Mouse (Mus musculus) mesoderm, embryonic 11.5 days (tissue): ENCODE data around the gene Wdr18.

Experiments
- DNase-seq: peaks from one replicate; pipeline ENCODE4 v3.0.0-alpha.2; 2012; ENCODE audit warnings: low read depth, low spot score

Wdr18 gene

GRCm38 (mm10) chr10:79976722-79977107, 16.8 kb downstream of the Wdr18 start:
- DNase-seq: no peak

- no peak for DNase-seq
Measured at GRCm38 (mm10) chr10:79977324-79977723, 17.4 kb downstream of the Wdr18 start.

GRCm38 (mm10) chr10:79978061-79978460, 18.1 kb downstream of the Wdr18 start:
- no peak for DNase-seq

GRCm38 (mm10) chr10:79979401-79980155, 19.6 kb downstream of the Wdr18 start:
- DNase-seq: no peak

GRCm38 (mm10) chr10:79983205-79983604, 23.3 kb downstream of the Wdr18 start:
- no peak for DNase-seq

- peak; percentile 82 for DNase-seq
Measured at GRCm38 (mm10) chr10:79983670-79984069, 23.7 kb downstream of the Wdr18 start.

- DNase-seq: peak; percentile 89
Measured at GRCm38 (mm10) chr10:79984195-79984816, 24.4 kb downstream of the Wdr18 start, which contains the start of gene Tmem259. Gene Tmem259, minus strand, starts transcription at chr10:79984330.

GRCm38 (mm10) chr10:79984871-79985270, 24.9 kb downstream of the Wdr18 start:
- DNase-seq: peak; percentile 98

- DNase-seq: peak; percentile 69
Measured at GRCm38 (mm10) chr10:79985334-79986231, 25.6 kb downstream of the Wdr18 start.

- DNase-seq: no peak
Measured at GRCm38 (mm10) chr10:79986232-79986878, 26.4 kb downstream of the Wdr18 start.

- peak; percentile 94 for DNase-seq
Measured at GRCm38 (mm10) chr10:79986963-79987362, 27.0 kb downstream of the Wdr18 start.

GRCm38 (mm10) chr10:79987771-79988505, 28.0 kb downstream of the Wdr18 start:
- DNase-seq: no peak

- peak; percentile 57 for DNase-seq
Measured at GRCm38 (mm10) chr10:79988506-79989271, 28.7 kb downstream of the Wdr18 start, which contains the start of gene Cnn2. Gene Cnn2, plus strand, starts transcription at chr10:79988584.

GRCm38 (mm10) chr10:79989272-79989786, 29.4 kb downstream of the Wdr18 start:
- DNase-seq: no peak

GRCm38 (mm10) chr10:79989870-79990269, 29.9 kb downstream of the Wdr18 start:
- peak; percentile 66 for DNase-seq

GRCm38 (mm10) chr10:79991099-79991498, 31.1 kb downstream of the Wdr18 start:
- no peak for DNase-seq

GRCm38 (mm10) chr10:79991548-79991947, 31.6 kb downstream of the Wdr18 start:
- DNase-seq: no peak

- DNase-seq: no peak
Measured at GRCm38 (mm10) chr10:79994397-79995115, 34.6 kb downstream of the Wdr18 start.

GRCm38 (mm10) chr10:79995636-79996035, 35.7 kb downstream of the Wdr18 start:
- DNase-seq: no peak
